Mouse (Mus musculus) myocyte (in vitro differentiated cells): Measurements from ENCODE around the gene Efs. TPM values are rescaled to one million over a fixed set of nuclear protein-coding genes. Genes with fewer than 3 reads are reported as not detected.
A peak's percentile ranks its signal among the peaks of the same experiment; 100 is the strongest.

ENCODE experiments used
- H3K27me3 ChIP-seq: one replicate; pipeline ENCODE4 v1.6.1; 2011; ENCODE audit not compliant: control insufficient read depth, insufficient read depth, insufficient read length
- H3K36me3 ChIP-seq: one replicate; pipeline ENCODE4 v1.6.1; 2011; ENCODE audit not compliant: control insufficient read depth, insufficient read depth
- H3K4me2 ChIP-seq: one replicate; pipeline ENCODE4 v1.6.1; 2011; ENCODE audit warnings: low read depth, control low read depth
- H3K4me3 ChIP-seq: one replicate; pipeline ENCODE4 v1.5.1; 2011; ENCODE audit warnings: mild to moderate bottlenecking, control low read depth, moderate library complexity
- H3K79me2 ChIP-seq: one replicate; pipeline ENCODE4 v1.6.1; 2011; ENCODE audit not compliant: control insufficient read depth, insufficient read depth
- H3ac ChIP-seq: one replicate; pipeline ENCODE4 v1.6.1; 2011; ENCODE audit not compliant: control insufficient read depth, insufficient read length
- CEBPB ChIP-seq: IDR thresholded peaks from 2 replicates; pipeline ENCODE4 v1.6.1; 2011; ENCODE audit warnings: mild to moderate bottlenecking, moderate library complexity; ENCODE audit not compliant: poor library complexity, insufficient read depth, severe bottlenecking
- E2F4 ChIP-seq: IDR thresholded peaks from one replicate; pipeline ENCODE4 v1.6.1; 2011; ENCODE audit warnings: mild to moderate bottlenecking, control low read depth, moderate library complexity; ENCODE audit not compliant: insufficient read depth
- MAX ChIP-seq: IDR thresholded peaks from one replicate; pipeline ENCODE4 v1.6.1; 2011; ENCODE audit warnings: low read depth, mild to moderate bottlenecking, control low read depth
- MYOD1 ChIP-seq, 3 experiments: IDR thresholded peaks; one replicate each; pipeline ENCODE4 v1.6.1; 2011; ENCODE audit warnings: control low read depth in 2 of 3, low read depth in 2 of 3, mild to moderate bottlenecking in 2 of 3, moderate library complexity in 1 of 3; ENCODE audit not compliant: insufficient read length in 2 of 3, control insufficient read depth in 1 of 3
- MYOG ChIP-seq, 3 experiments: IDR thresholded peaks; one replicate each; pipeline ENCODE4 v1.6.1; 2011; ENCODE audit warnings: control low read depth in 2 of 3, low read depth in 2 of 3, mild to moderate bottlenecking in 2 of 3; ENCODE audit not compliant: insufficient read length in 2 of 3, control insufficient read depth in 1 of 3, insufficient read depth in 1 of 3
- POLR2A ChIP-seq: IDR thresholded peaks from one replicate; pipeline ENCODE4 v1.6.1; 2011; ENCODE audit warnings: low read depth, mild to moderate bottlenecking, control low read depth, moderate library complexity; ENCODE audit not compliant: insufficient read length
- POLR2AphosphoS2 ChIP-seq: IDR thresholded peaks from one replicate; pipeline ENCODE4 v1.6.1; 2011; ENCODE audit warnings: low read depth, control low read depth; ENCODE audit not compliant: insufficient read length
- REST ChIP-seq: IDR thresholded peaks from one replicate; pipeline ENCODE4 v1.6.1; 2011; ENCODE audit warnings: mild to moderate bottlenecking, control low read depth, moderate library complexity; ENCODE audit not compliant: insufficient read depth, insufficient read length
- SRF ChIP-seq: IDR thresholded peaks from one replicate; pipeline ENCODE4 v1.6.1; 2011; ENCODE audit warnings: low read depth; ENCODE audit not compliant: control insufficient read depth, insufficient read length
- TCF12 ChIP-seq: IDR thresholded peaks from one replicate; pipeline ENCODE4 v1.6.1; 2011; ENCODE audit warnings: mild to moderate bottlenecking, control low read depth; ENCODE audit not compliant: poor library complexity, insufficient read depth, severe bottlenecking
- TCF3 ChIP-seq: IDR thresholded peaks from one replicate; pipeline ENCODE4 v1.6.1; 2011; ENCODE audit warnings: low read depth, control low read depth; ENCODE audit not compliant: insufficient read length
- USF1 ChIP-seq: IDR thresholded peaks from one replicate; pipeline ENCODE4 v1.6.1; 2011; ENCODE audit warnings: low read depth, mild to moderate bottlenecking, control low read depth, moderate library complexity
- polyA plus RNA-seq: library from polyadenylated mRNA; unstranded; fragments of >200 nt; fragmentation: generic; extraction: Trizol; gene quantifications from one replicate; pipeline ENCODE4 v1.2.1, GENCODE M21; 2012; ENCODE audit warnings: missing spikeins

Efs gene
- polyA plus RNA-seq, 1 experiment = 0.95 TPM

DNA sequence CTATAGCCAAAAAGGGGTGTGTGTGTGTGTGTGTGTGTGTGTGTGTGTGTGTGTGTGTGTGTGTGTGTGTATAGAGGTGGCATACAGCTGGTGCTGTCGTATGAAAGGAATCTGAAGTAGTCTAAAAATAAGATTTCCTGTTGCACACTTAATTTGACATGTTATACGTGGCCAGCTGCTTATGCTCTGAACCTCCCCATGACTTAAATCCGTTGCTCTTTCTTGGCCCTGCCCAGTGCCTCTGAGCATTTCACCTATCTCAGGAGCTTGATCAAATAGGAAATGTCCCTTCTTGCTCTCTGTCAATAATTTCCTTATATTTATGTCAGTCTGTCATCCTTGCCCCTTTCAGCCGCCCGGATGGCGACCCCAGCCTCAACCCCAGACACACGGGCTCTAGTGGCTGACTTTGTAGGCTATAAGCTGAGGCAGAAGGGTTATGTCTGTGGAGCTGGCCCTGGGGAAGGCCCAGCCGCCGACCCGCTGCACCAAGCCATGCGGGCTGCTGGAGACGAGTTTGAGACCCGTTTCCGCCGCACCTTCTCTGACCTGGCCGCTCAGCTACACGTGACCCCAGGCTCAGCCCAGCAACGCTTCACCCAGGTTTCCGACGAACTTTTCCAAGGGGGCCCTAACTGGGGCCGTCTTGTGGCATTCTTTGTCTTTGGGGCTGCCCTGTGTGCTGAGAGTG, 41.8 kb downstream of the Efs start:
- Histone ChIP-seq H3K4me3 (peak overlapping the region; percentile 93), H3K79me2 (peaks cover 25% of the 10 kb centered on the region), H3ac (peak overlapping the region; percentile 20), H3K36me3 (no peaks in the 10 kb centered on the region), H3K27me3 (no peaks in the 10 kb centered on the region), H3K4me2 (peak overlapping the region; percentile 93)
- TF ChIP-seq MYOD1 (IDR thresholded peaks at IDR 0.05; ENCODE audit: control insufficient read depth in 1 of 3, insufficient read length in 2 of 3, low read depth in 2 of 3) (no peak), POLR2AphosphoS2 (no peak)

DNA sequence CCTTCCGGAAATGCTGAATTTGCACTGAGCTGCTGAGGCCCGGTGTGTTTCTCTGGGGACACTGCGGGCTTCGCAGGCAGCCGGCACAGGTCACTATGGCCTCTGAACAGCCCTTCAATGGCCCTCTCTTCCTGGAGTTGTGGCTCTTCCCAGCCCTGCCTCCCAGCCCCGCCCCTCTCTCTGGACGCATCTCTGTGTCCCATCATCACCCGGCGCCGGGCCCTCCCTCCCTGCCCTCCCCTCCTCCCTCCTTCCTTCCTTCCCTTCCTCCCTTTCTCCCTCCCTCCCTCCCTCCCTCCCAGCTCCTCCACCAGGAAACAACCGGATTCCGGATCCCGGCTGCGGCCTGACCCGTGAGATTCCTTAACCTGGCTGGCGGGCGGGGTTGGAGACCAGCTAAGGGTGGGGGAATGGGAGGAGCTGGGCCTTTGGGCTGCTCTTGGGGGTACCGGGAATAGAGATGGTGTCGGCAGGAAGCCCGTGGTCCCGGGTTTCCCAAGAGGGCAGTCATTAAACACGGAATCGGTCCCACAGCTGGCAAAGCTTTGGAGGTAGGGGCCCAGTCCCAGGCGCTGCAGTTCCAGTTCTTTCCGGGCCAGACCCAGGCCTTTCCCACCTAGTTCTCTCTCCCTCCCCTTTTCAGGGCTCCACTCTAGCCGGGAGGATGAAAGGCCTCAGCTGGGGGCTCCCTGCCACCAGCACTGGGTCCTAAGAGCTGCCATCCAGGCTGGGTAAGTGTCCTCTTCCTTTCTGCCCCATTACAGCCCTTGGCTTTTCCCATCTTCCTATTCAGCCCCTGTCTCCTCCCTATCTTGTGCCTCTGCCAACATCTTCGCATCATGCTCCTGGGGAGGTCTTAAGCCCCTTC, 42.5 kb downstream of the Efs start, which contains the start of the genes Bcl2l2 and Gm20521:
Gene Bcl2l2, plus strand, starts transcription at position 224 of the 868 bp plus-strand sequence.
Gene Gm20521, plus strand, starts transcription at position 288 of the 868 bp plus-strand sequence.
- Histone ChIP-seq H3K27me3 (no peaks in the 10 kb centered on the region), H3ac (peak within 1 kb of the TSS; percentile 20), H3K4me2 (peak within 1 kb of the TSS; percentile 93), H3K79me2 (peaks cover 25% of the 10 kb centered on the region), H3K4me3 (peak within 1 kb of the TSS; percentile 93), H3K36me3 (no peaks in the 10 kb centered on the region)
- TF ChIP-seq USF1 = no peak
- peak; percentile 91 for TF ChIP-seq POLR2AphosphoS2
- peak; percentile 95 for TF ChIP-seq POLR2A

DNA sequence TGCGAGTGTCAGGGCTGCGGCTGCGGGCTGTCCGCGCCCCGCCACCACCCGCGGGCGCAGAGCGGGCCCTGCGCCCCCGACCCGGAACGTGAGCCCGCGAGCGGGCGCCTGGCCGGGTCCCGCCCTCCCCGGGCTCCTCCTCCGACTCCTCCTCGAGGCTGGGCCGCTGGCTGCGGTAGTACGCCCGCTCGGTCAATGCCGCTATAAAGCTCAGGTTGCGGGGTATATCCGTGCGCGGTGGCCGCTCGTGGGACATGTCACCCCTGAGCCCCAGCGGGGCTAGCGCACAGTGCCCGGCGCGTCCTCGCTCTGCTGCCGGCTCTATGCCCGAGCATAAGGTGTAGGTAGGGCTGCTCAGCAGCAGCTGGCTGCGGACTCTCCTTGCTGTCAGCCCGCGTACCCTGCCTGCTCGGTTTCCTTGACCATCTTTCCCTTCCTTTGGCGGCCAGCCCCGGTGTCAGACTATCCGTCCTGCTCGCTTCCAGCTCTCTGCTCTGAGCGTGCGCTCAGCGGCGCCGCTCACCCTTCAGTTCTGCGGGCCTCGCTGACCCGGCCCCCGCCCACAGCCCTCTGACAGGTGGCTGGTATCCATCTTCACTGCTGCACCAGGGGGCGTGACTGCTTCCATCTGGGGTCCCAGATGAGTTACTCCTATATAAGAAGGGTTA, 48.7 kb downstream of the Efs start, which contains the start of gene Ppp1r3e:
Gene Ppp1r3e, minus strand, starts transcription at position 503 of the 668 bp plus-strand sequence.
- no peaks in the 10 kb centered on the region for H3K36me3 ChIP-seq
- H3K79me2 ChIP-seq = no peaks in the 10 kb centered on the region
- no peaks in the 10 kb centered on the region for H3K27me3 ChIP-seq
- H3K4me2 ChIP-seq = peak within 1 kb of the TSS; percentile 97
- TF ChIP-seq MYOD1 (IDR thresholded peaks at IDR 0.05; ENCODE audit: control insufficient read depth in 1 of 3, insufficient read length in 2 of 3, low read depth in 2 of 3) (peak in 1 of 3 experiments; percentile 66), SRF (no peak), POLR2AphosphoS2 (no peak), E2F4 (no peak), CEBPB (no peak), MAX (no peak), TCF12 (no peak), MYOG (IDR thresholded peaks at IDR 0.05; ENCODE audit: control insufficient read depth in 1 of 3, insufficient read depth in 1 of 3, insufficient read length in 2 of 3, low read depth in 2 of 3) (peak in 2 of 3 experiments; percentile 13 to 19), POLR2A (peak; percentile 9), USF1 (no peak), REST (no peak), TCF3 (no peak)
- peak within 1 kb of the TSS; percentile 29 for H3K4me3 ChIP-seq
- H3ac ChIP-seq = peak within 1 kb of the TSS; percentile 68

DNA sequence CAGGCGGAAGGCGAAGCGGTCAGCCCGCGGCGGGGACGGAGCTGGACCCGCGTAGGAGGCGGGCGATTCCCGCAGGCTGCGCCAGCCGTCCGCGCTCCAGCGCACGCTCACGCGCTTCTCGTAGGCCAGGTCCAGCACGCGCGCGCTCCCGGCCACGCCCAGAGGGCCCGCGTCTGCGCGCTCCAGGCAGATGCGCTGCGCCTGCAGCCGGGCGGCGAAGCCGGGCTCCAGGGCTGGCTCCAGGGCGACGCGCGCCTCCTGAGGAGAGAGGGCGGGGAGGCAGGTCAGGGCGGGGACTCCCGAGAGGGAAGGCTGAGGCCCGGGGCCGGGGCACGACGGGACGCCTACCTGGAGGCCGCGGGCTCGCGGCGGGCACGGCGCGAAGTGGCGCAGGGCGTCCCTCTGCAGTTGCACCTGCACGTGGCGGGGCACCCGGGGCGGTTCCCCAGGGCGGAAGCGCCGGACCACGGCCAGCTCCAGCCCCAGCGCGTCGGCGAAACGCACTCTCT, 49.3 kb downstream of the Efs start:
- no peaks in the 10 kb centered on the region for H3K27me3 ChIP-seq
- TF ChIP-seq E2F4 (no peak), USF1 (no peak), TCF12 (no peak), TCF3 (no peak), SRF (no peak), REST (no peak), POLR2A (peak; percentile 94), MYOD1 (IDR thresholded peaks at IDR 0.05; ENCODE audit: control insufficient read depth in 1 of 3, insufficient read length in 2 of 3, low read depth in 2 of 3) (peak in 2 of 3 experiments; percentile 4 to 40), CEBPB (no peak), MAX (no peak), MYOG (IDR thresholded peaks at IDR 0.05; ENCODE audit: control insufficient read depth in 1 of 3, insufficient read depth in 1 of 3, insufficient read length in 2 of 3, low read depth in 2 of 3) (no peak), POLR2AphosphoS2 (peak; percentile 91)
- peak overlapping the region; percentile 68 for H3ac ChIP-seq

More for the DNA sequence above, 49.3 kb downstream of the Efs start:
- Histone ChIP-seq H3K4me2 (peak overlapping the region; percentile 97), H3K4me3 (peak overlapping the region; percentile 29), H3K36me3 (no peaks in the 10 kb centered on the region), H3K79me2 (no peaks in the 10 kb centered on the region)
